Comparison of ENCODE assay signal across 8 mouse cellular contexts in the genomic region with DNA sequence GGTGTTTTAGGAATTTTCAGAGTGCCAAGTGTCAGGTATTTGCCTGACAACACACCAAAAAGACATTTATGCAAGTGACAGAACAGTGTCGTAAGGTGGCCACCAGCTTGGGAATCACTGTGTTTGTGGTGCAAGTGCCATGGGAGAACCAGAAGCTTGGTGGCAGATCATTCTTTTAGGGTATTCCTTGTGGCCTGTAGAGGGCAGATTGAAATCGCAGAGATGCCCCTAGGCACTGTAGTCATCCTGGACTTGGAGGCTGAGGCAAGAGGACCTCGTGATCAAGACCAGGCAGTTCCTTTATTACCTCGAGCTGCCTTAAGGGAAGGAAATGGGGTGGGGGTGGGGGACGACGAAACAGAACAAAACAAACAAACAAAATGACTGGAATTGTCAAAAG.
DNase-seq lines count a peak whose midpoint lies in the region; ATAC-seq and TF ChIP-seq lines count a peak whose summit lies in the region.

No protein-coding gene starts in this region.

- H3K9me3 ChIP-seq in liver, embryonic 11.5 days (ENCODE audit: control insufficient read depth, low read length), result no peaks in the 10 kb centered on the region
- H3K9me3 ChIP-seq in hindbrain, embryonic 16.5 days (ENCODE audit: control insufficient read depth, low read length), result no peaks in the 10 kb centered on the region

- ATAC-seq in liver, embryonic 11.5 days (replicated peaks; ENCODE audit: low FRiP score), result no peak; the same call in 1 of the 2 replicates
- ATAC-seq in hindbrain, embryonic 16.5 days, result no peak

- no peak for TF ChIP-seq POLR2A in liver, adult 2 months (IDR thresholded peaks at IDR 0.05; ENCODE audit: extremely low read depth, insufficient read depth, low read length)

- no peak overlapping the region for H3K4me3 ChIP-seq in liver, adult 2 months (ENCODE audit: insufficient read depth, low read depth, low read length)
- no peak overlapping the region for H3K4me3 ChIP-seq in liver, embryonic 11.5 days (ENCODE audit: low read depth, low read length)
- no peak overlapping the region for H3K4me3 ChIP-seq in hindbrain, embryonic 16.5 days (ENCODE audit: low read length)

- no peak overlapping the region for H3K9ac ChIP-seq in liver, adult 2 months (ENCODE audit: low read depth, low read length)
- no peak overlapping the region for H3K9ac ChIP-seq in liver, embryonic 11.5 days (ENCODE audit: low read depth, low read length)
- H3K9ac ChIP-seq in hindbrain, embryonic 16.5 days (ENCODE audit: low read depth, low read length), result no peak overlapping the region

- peak overlapping the region; percentile 6; the same call in 1 of the 2 replicates for H3K27ac ChIP-seq in liver, adult 2 months (replicated peaks; ENCODE audit: insufficient read depth, low read depth, low read length)
- H3K27ac ChIP-seq in liver, embryonic 11.5 days (ENCODE audit: low read depth, low read length), result no peak overlapping the region; the same call in 1 of the 2 replicates
- no peak overlapping the region for H3K27ac ChIP-seq in hindbrain, embryonic 16.5 days (ENCODE audit: low read depth, low read length)

- peaks cover 2% of the 10 kb centered on the region; the same call in 1 of the 2 replicates for H3K4me1 ChIP-seq in liver, adult 2 months (ENCODE audit: control insufficient read depth, insufficient read depth, low read length)
- no peaks in the 10 kb centered on the region for H3K4me1 ChIP-seq in liver, embryonic 11.5 days (replicated peaks; ENCODE audit: control insufficient read depth, insufficient read depth, low read length)
- no peaks in the 10 kb centered on the region; the same call in 1 of the 2 replicates for H3K4me1 ChIP-seq in hindbrain, embryonic 16.5 days (ENCODE audit: control insufficient read depth, insufficient read depth, low read depth, low read length)

- no peaks in the 10 kb centered on the region for H3K36me3 ChIP-seq in liver, adult 2 months (ENCODE audit: control insufficient read depth, insufficient read depth, low read length)
- H3K36me3 ChIP-seq in liver, embryonic 11.5 days (ENCODE audit: control insufficient read depth, insufficient read depth, low read length), result no peaks in the 10 kb centered on the region
- H3K36me3 ChIP-seq in hindbrain, embryonic 16.5 days (ENCODE audit: control insufficient read depth, insufficient read depth, low read length), result no peaks in the 10 kb centered on the region

- TF ChIP-seq CTCF in liver, adult 2 months (IDR thresholded peaks at IDR 0.05; ENCODE audit: low read depth, low read length), result peak; percentile 41

- H3K4me2 ChIP-seq in liver, embryonic 11.5 days, result no peak overlapping the region
- no peak overlapping the region for H3K4me2 ChIP-seq in hindbrain, embryonic 16.5 days (ENCODE audit: low read length)

- 50% methylated on average over 6 of the region's 6 CpGs for WGBS in liver, adult 2 months
- 52% methylated on average over 6 of the region's 6 CpGs for WGBS in liver, embryonic 11.5 days
- WGBS in hindbrain, embryonic 16.5 days, result 85% methylated on average over 6 of the region's 6 CpGs

- DNase-seq in adrenal gland, adult 2 months, result peak; percentile 37
- no peak for DNase-seq in adrenal gland, postnatal 4 days (ENCODE audit: low spot score in 2 of 2)
- DNase-seq in liver, adult 2 months (ENCODE audit: extremely low read depth, low read depth, low spot score), result peak; percentile 66
- no peak for DNase-seq in liver, embryonic 11.5 days (ENCODE audit: low spot score)
- DNase-seq in kidney, postnatal 36 days, result peak; percentile 16 to 19
- DNase-seq in spleen, adult 18-20 months, result peak; percentile 55 to 62
- no peak for DNase-seq in urinary bladder, postnatal 25 days (ENCODE audit: low spot score)

- H3K79me2 ChIP-seq in liver, adult 2 months (ENCODE audit: control insufficient read depth, insufficient read depth, low read length), result no peaks in the 10 kb centered on the region

- H3K27me3 ChIP-seq in liver, adult 2 months (ENCODE audit: control insufficient read depth, insufficient read depth, low read length), result no peaks in the 10 kb centered on the region
- H3K27me3 ChIP-seq in liver, embryonic 11.5 days (replicated peaks; ENCODE audit: control insufficient read depth, insufficient read depth, low read length), result no peaks in the 10 kb centered on the region
- H3K27me3 ChIP-seq in hindbrain, embryonic 16.5 days (replicated peaks; ENCODE audit: control insufficient read depth, insufficient read depth, low read length), result no peaks in the 10 kb centered on the region

Comparison
In these comparisons a context has a peak if more than half of its experiments do, and no peak if none do; other contexts are left out.
1. DNase-seq: peak in adrenal gland, adult 2 months (single experiment), liver, adult 2 months (single experiment), kidney, postnatal 36 days (2 of 2) and spleen, adult 18-20 months (2 of 2); none in adrenal gland, postnatal 4 days (0 of 2), liver, embryonic 11.5 days (single experiment) and urinary bladder, postnatal 25 days (single experiment).